Mouse (Mus musculus) heart, adult 2 months (tissue): ENCODE results near the gene Rrn3.

ENCODE experiments used
- CTCF ChIP-seq: fragments of 200-600 bp; IDR thresholded peaks from 2 replicates; pipeline ENCODE4 v1.8.1; 2022; ENCODE audit warnings: antibody characterized with exemption, mild to moderate bottlenecking, moderate library complexity
- POLR2A ChIP-seq: fragments of 200-500 bp; IDR thresholded peaks from 2 replicates; pipeline ENCODE4 v1.6.1; 2011; ENCODE audit warnings: mild to moderate bottlenecking, low read depth, low read length, control low read depth; ENCODE audit not compliant: insufficient read depth

DNA sequence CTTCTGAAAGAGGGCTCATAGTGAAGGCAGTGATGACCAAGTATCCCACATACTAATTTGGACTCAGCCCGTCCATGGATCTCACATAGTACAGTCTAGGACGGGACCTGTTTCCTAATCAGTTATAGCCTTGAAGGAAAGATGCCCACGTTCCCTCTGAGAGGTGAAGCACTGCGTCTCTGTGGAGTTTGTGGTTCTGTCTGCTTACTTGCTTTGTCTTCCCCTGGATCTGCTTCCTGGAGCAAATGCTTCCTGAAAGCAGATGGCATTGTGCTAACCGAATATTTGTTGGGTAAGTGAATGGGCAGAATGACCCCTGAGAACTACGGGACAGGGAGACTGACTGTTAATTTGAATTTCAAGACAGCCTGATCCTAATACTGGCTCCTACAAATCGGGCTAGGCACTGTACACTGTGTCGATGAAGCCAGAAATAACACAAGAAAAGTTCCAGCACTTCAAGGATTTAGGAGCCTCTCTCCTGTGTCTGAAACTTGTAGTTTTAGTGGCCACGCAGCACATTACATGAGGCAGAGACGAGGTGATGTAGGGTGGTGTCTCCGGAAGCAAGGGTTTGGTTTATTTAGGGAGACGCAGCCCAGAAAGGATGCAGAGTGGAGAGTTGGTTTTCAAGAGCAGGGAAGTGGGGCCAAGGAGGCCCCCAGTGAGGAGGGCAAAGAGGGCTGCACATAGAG is 39.4 kb downstream of the Rrn3 start:
- TF ChIP-seq CTCF: no peak
- no peak for TF ChIP-seq POLR2A
